Mouse (Mus musculus): ENCODE data around the gene Erc2. TPM values are rescaled to one million over a fixed set of nuclear protein-coding genes. Genes with fewer than 3 reads are reported as not detected.
A peak's percentile ranks its signal among the peaks of the same experiment; 100 is the strongest.

The Erc2 gene
- polyA plus RNA-seq, 1 experiment from 2014 or later = 13.7 TPM

DNA sequence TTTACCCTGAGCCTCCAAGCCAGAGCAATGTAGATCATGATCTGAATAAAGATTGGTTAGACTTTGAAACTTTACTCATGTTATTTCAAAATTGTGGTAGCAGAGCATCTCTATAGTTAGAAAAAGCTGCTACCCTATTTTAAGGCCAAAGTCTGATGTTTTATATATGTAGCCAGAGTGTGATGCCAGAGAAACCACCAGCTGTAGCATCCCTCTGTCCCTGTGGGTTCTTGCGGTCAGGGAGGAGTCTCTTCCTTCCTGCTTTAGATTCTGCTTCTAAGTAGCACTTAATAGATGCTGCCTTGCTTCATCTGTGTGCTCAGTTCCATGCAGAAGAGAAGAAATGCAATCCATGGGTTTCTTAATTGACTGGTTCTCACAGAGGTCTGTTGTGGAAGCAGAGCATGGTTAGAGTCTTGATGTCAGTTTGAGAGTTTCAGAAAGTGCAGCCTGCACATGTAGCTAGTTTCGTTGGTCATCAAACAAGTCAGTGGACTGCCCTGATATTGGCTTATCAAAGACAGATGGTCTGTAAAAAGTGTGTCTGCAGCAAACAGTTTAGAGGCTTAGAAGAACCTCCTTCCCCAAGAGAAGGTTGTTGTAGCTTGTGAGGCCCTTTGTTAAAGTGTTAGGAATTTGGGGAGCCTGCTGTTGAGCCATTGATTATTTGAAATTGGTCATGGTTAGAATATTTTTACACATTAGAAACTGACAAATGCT lies 156.9 kb downstream of the Erc2 start:
- ATAC-seq (ENCODE audit: insufficient number of reproducible peaks, insufficient read depth, low FRiP score, low TSS enrichment, low read depth) = no peak
- Histone ChIP-seq H3K4me1 (peaks cover 4% of the 10 kb centered on the region; the same call in 1 of the 2 replicates), H3K4me2 (no peak overlapping the region), H3K36me3 (no peaks in the 10 kb centered on the region), H3K9ac (no peak overlapping the region), H3K27ac (no peak overlapping the region), H3K4me3 (no peak overlapping the region), H3K9me3 (no peaks in the 10 kb centered on the region), H3K27me3 (no peaks in the 10 kb centered on the region)
- WGBS = 48% methylated on average over 2 of the region's 2 CpGs

DNA sequence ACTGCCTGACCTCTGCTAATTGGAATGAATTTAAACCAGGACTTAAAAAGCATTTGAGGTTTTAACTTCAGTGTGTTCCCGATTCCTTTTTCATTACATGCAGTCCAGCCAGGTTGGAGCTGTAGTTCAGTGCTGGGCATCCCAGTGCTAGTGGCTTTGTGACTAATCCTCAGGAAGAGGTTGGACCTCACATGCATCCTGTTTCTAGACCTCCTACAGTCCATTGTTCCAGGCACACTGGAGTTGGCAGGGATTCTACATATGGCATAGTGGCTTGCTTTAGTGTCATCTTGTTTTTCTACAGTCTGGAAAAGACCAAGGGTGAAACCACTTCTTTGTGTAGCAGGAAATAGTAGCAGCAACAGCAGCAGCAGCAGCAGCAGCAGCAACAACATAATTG lies 159.0 kb downstream of the Erc2 start:
- Histone ChIP-seq H3K4me1 (peaks cover 4% of the 10 kb centered on the region; the same call in 1 of the 2 replicates), H3K9ac (no peak overlapping the region), H3K36me3 (no peaks in the 10 kb centered on the region), H3K4me2 (no peak overlapping the region), H3K9me3 (no peaks in the 10 kb centered on the region), H3K4me3 (no peak overlapping the region), H3K27ac (no peak overlapping the region), H3K27me3 (no peaks in the 10 kb centered on the region)
- WGBS = 48% methylated on average over 1 of the region's 1 CpGs
- ATAC-seq (ENCODE audit: insufficient number of reproducible peaks, insufficient read depth, low FRiP score, low TSS enrichment, low read depth) = no peak

DNA sequence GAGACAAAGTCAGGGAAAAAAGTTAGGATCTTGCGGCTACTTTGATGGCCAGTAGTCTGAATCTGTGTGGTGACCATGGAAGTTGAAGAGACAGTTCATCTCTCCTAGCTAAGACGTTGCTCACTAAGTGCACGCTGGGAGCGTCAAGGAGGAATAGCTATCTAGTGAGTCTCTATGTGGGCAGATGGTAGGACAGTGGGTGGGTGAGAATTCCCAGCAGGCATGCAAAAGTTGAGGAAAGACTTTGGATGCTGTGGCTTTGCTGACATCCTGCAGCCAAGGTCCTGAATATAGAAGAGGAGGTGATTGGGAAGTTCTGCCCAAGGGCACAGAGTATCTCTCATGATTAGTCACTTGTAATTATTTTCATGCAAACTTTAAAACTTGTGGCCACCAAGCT lies 162.6 kb downstream of the Erc2 start:
- 96% methylated on average over 4 of the region's 4 CpGs for WGBS
- H3K4me2 ChIP-seq = no peak overlapping the region
- no peak overlapping the region for H3K9ac ChIP-seq
- H3K4me1 ChIP-seq = peaks cover 19% of the 10 kb centered on the region
- no peaks in the 10 kb centered on the region for H3K36me3 ChIP-seq
- no peak overlapping the region for H3K4me3 ChIP-seq
- H3K27ac ChIP-seq = no peak overlapping the region
- no peak for ATAC-seq (ENCODE audit: insufficient number of reproducible peaks, insufficient read depth, low FRiP score, low TSS enrichment, low read depth)
- no peaks in the 10 kb centered on the region for H3K27me3 ChIP-seq
- H3K9me3 ChIP-seq = no peaks in the 10 kb centered on the region

DNA sequence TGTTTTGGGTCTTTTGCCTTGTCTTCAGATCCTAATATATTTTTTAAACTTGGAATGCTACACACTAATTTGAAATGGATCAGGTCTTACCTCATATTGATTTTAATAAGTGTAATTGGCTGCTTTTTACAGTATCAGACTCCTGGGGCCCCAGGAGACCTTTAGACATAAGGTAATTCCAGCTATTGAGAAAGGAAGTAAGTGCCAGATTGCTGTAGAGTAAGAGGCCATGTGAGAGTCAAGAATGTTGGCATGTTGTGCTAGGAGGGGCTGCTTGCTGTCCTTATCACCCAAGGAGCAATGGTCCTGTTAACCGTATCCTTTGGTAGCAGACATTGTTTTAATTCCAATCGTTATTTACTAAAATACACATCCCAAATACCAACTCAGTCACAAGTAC lies 163.3 kb downstream of the Erc2 start:
- Histone ChIP-seq H3K9me3 (no peaks in the 10 kb centered on the region), H3K4me3 (no peak overlapping the region), H3K36me3 (no peaks in the 10 kb centered on the region), H3K27ac (no peak overlapping the region), H3K9ac (no peak overlapping the region), H3K4me2 (no peak overlapping the region), H3K4me1 (peaks cover 23% of the 10 kb centered on the region), H3K27me3 (no peaks in the 10 kb centered on the region)
- ATAC-seq (ENCODE audit: insufficient number of reproducible peaks, insufficient read depth, low FRiP score, low TSS enrichment, low read depth) = no peak
- WGBS = 96% methylated on average over 2 of the region's 2 CpGs

DNA sequence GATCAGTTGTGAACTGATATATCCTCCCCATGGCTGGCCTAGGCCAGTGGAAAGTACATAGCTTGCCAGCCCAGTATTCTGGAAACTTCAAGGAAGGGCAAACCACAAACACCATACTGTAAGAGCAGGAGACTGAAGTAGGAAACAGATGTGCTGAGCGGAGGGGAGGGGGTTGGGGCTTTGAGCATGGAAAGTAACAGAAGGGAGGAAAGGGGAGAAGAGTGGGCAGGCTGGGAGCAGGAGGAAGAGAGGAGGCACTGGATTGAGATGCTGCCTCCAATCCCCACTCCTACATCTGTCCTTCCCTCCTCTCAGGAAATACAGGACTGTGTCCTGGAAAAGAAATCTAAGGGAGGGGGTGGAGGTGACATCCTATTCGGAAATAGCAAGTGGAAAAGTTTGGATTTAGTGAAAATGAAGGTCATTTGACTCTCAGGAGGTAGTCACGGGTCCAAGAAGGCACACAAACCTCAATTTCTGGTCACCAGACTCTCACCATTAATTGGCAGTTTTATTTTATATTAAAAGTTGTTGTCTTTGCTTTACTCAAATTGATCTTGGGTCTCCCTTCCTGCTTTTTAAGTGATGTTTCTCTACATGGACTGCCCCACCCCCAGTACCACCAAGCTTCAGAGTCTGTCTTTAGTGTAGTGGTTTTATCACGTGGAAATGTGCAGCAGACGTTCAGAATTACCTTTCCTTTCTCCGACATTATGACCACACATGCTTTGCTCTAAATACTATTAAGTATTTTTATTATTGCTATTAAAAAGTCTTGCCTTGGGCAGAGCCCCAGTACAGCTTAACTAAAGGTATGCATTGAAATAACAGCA lies 167.1 kb downstream of the Erc2 start:
- H3K27me3 ChIP-seq = no peaks in the 10 kb centered on the region
- no peak overlapping the region for H3K4me2 ChIP-seq
- H3K4me1 ChIP-seq = peaks cover 19% of the 10 kb centered on the region
- 29% methylated on average over 6 of the region's 6 CpGs for WGBS
- no peaks in the 10 kb centered on the region for H3K9me3 ChIP-seq
- H3K27ac ChIP-seq = peak overlapping the region; percentile 84
- no peak overlapping the region for H3K9ac ChIP-seq
- H3K36me3 ChIP-seq = no peaks in the 10 kb centered on the region
- H3K4me3 ChIP-seq = no peak overlapping the region
- ATAC-seq (ENCODE audit: insufficient number of reproducible peaks, insufficient read depth, low FRiP score, low TSS enrichment, low read depth) = 0 out of 2 replicates have a peak, but pooled peaks have one; percentile 71

DNA sequence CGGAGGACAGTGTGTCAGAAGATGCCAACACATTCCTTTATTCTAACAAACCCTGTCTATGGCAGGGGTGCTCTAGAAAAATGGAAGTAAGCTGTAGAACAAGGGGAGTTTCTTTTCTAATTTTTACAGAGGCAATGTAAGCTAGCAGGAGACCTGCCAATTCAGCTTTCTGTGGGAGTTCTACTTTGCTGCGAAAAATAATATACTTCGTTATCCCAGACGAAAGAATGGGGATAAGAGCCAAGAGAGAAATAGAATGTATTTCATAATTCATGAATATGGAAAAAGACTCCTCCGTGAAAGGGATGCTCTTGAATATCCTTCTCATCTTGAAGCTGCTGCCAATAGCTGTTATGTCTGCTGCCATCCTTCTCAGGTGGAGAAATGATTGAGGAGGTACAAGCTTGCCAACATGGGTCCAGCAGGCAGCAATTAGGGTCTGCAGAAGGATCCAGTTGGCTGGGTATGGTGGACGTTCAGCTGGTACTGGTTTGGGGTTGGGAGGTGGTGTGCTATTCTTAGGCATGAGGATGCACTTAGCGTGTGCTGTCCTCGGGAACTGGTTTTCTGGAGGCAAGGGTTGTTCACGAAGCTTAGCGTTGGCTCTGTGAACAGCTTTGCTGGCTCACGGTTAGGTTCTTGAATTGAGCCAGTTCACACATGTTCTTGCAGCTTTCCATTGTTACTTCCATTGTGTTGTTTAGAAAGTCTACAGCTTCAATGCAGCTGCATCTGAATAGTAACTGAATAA lies 176.1 kb downstream of the Erc2 start:
- H3K4me3 ChIP-seq = no peak overlapping the region
- no peaks in the 10 kb centered on the region for H3K9me3 ChIP-seq
- WGBS = 81% methylated on average over 11 of the region's 11 CpGs
- H3K27me3 ChIP-seq = no peaks in the 10 kb centered on the region
- H3K4me2 ChIP-seq = no peak overlapping the region
- no peaks in the 10 kb centered on the region for H3K36me3 ChIP-seq
- no peak overlapping the region; the same call in 1 of the 2 replicates for H3K27ac ChIP-seq
- peaks cover 5% of the 10 kb centered on the region; the same call in 1 of the 2 replicates for H3K4me1 ChIP-seq
- no peak overlapping the region for H3K9ac ChIP-seq
- no peak for ATAC-seq (ENCODE audit: insufficient number of reproducible peaks, insufficient read depth, low FRiP score, low TSS enrichment, low read depth)

DNA sequence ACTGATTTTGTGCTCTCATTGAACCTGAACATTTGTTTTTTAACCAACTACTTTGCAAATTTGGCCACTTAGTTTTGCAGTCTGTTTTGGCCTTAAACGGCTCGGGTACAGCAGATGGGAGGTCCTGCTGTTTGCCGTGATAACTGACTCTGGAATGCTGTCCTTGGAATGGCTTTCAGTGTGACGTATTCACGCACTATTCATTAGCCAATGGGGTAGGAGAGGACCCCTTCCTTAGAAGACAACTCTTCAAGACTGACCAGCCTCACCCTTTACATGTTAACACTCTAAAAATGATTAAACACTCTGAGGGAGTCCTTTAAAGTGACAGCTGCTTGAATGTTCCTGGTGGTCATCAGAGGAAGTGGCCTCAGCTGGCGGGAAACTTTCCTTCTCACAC lies 178.5 kb downstream of the Erc2 start:
- H3K9ac ChIP-seq = no peak overlapping the region
- no peak overlapping the region for H3K4me2 ChIP-seq
- no peaks in the 10 kb centered on the region for H3K9me3 ChIP-seq
- no peak overlapping the region for H3K27ac ChIP-seq
- no peaks in the 10 kb centered on the region for H3K27me3 ChIP-seq
- no peak for ATAC-seq (ENCODE audit: insufficient number of reproducible peaks, insufficient read depth, low FRiP score, low TSS enrichment, low read depth)
- 73% methylated on average over 6 of the region's 6 CpGs for WGBS
- H3K4me1 ChIP-seq = peaks cover 7% of the 10 kb centered on the region
- no peak overlapping the region for H3K4me3 ChIP-seq
- H3K36me3 ChIP-seq = no peaks in the 10 kb centered on the region

DNA sequence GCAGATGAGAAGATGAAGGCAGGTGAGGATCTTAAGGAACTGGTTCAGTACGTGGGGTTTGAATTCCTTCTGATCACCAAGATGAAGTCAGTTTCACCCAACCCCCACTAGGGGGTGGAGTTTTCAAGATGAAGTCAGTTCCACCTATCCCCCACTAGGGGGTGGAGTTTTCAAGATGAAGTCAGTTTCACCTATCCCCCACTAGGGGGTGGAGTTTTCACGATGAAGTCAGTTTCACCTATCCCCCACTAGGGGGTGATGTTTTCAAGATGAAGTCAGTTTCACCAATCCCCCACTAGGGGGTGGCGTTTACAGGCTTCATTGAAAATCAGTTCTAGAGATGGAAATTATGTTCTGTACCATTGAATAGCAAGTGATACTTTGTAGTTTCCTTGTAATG lies 181.7 kb downstream of the Erc2 start:
- Histone ChIP-seq H3K27ac (no peak overlapping the region), H3K27me3 (no peaks in the 10 kb centered on the region), H3K36me3 (no peaks in the 10 kb centered on the region), H3K9ac (no peak overlapping the region), H3K4me2 (no peak overlapping the region), H3K9me3 (no peaks in the 10 kb centered on the region), H3K4me3 (no peak overlapping the region), H3K4me1 (peaks cover 15% of the 10 kb centered on the region)
- no peak for ATAC-seq (ENCODE audit: insufficient number of reproducible peaks, insufficient read depth, low FRiP score, low TSS enrichment, low read depth)
- WGBS = 94% methylated on average over 3 of the region's 3 CpGs

DNA sequence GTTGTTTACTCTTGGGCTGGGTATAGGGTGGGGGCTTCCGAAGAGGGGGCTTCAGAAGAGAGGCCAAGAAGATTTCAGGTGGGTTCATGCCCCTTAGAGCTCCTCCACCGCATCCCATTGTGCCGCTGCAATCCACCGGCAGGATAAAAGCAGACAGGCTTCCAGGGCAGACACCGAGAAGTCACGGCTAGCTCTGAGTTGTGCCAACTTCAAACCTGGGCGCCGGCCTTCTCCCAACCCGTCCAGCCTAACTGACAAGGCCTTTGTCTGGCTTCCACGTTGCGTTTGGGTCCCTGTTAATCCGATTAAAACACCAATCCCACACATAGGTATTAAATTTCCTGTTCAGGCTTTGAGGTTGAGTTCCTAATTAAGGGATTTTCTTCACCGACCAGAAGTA lies 182.8 kb downstream of the Erc2 start:
- H3K9me3 ChIP-seq = no peaks in the 10 kb centered on the region
- ATAC-seq (ENCODE audit: insufficient number of reproducible peaks, insufficient read depth, low FRiP score, low TSS enrichment, low read depth) = peak; percentile 59; the same call in 1 of the 2 replicates
- no peak overlapping the region for H3K4me2 ChIP-seq
- no peak overlapping the region for H3K4me3 ChIP-seq
- 38% methylated on average over 13 of the region's 13 CpGs for WGBS
- no peaks in the 10 kb centered on the region for H3K27me3 ChIP-seq
- no peak overlapping the region for H3K9ac ChIP-seq
- peak overlapping the region; percentile 64 for H3K27ac ChIP-seq
- no peaks in the 10 kb centered on the region for H3K36me3 ChIP-seq
- peaks cover 23% of the 10 kb centered on the region for H3K4me1 ChIP-seq

DNA sequence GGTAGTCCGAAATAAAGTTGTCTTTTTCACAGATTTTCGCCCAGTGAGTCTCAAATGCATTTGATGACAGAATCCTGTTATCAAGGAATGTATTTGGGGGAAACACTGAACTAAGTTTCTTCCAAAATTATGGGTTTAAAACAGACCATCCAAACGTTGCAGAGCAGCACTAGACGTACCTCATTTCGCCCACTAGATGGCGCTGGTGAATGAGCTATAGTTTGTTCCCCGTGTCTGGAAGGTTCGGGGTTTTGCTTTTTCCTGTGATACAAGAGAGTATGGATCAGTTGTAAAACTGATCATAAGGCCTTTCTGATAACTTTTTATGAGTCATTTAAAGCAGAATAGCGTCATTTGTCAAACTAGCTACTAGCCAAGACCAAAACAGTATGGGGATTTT lies 185.9 kb downstream of the Erc2 start:
- Histone ChIP-seq H3K27me3 (no peaks in the 10 kb centered on the region), H3K4me1 (peaks cover 45% of the 10 kb centered on the region), H3K9ac (no peak overlapping the region), H3K4me2 (0 out of 2 replicates have a peak overlapping the region, but pooled peaks have one; percentile 26), H3K36me3 (no peaks in the 10 kb centered on the region), H3K4me3 (no peak overlapping the region), H3K9me3 (no peaks in the 10 kb centered on the region), H3K27ac (peak overlapping the region; percentile 44; the same call in 1 of the 2 replicates)
- no peak for ATAC-seq (ENCODE audit: insufficient number of reproducible peaks, insufficient read depth, low FRiP score, low TSS enrichment, low read depth)
- WGBS = 2% methylated on average over 9 of the region's 9 CpGs

DNA sequence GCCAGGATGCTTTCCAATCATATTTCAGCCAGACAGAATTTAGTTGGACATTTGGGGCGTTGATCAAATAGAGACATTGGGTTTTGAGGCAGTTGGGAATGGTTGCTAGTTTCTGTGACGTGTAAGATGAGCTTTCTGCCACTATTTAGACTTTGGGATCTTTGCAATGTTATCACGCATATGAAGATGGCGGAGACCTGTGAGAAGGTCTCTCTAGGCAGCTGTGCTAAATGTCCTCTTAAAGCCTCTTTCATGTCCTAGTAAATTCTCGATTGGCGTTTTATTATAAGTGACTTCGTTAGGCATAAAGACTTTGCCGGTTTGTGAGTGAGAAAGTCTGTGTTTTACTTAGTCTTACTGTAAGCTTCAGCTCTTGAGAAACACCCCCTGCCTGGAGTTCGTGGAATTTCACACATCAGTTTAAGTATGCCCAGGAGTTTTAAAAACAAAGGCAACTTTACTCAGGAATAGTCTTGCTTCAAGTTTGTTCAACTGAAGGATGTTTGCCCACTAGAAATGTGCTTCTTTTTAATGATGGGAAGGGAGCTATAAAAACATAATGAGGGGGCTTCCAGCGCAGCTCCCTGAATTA lies 186.4 kb downstream of the Erc2 start:
- no peaks in the 10 kb centered on the region for H3K9me3 ChIP-seq
- H3K4me2 ChIP-seq = peak overlapping the region; percentile 26
- no peaks in the 10 kb centered on the region for H3K27me3 ChIP-seq
- peaks cover 45% of the 10 kb centered on the region for H3K4me1 ChIP-seq
- no peak overlapping the region for H3K9ac ChIP-seq
- peak overlapping the region; percentile 44 for H3K27ac ChIP-seq
- no peaks in the 10 kb centered on the region for H3K36me3 ChIP-seq
- ATAC-seq (ENCODE audit: insufficient number of reproducible peaks, insufficient read depth, low FRiP score, low TSS enrichment, low read depth) = no peak
- H3K4me3 ChIP-seq = no peak overlapping the region
- 54% methylated on average over 10 of the region's 10 CpGs for WGBS

All from embryonic facial prominence, embryonic 13.5 days (tissue).